8 mouse cellular contexts compared by ENCODE assay signal in the genomic region with DNA sequence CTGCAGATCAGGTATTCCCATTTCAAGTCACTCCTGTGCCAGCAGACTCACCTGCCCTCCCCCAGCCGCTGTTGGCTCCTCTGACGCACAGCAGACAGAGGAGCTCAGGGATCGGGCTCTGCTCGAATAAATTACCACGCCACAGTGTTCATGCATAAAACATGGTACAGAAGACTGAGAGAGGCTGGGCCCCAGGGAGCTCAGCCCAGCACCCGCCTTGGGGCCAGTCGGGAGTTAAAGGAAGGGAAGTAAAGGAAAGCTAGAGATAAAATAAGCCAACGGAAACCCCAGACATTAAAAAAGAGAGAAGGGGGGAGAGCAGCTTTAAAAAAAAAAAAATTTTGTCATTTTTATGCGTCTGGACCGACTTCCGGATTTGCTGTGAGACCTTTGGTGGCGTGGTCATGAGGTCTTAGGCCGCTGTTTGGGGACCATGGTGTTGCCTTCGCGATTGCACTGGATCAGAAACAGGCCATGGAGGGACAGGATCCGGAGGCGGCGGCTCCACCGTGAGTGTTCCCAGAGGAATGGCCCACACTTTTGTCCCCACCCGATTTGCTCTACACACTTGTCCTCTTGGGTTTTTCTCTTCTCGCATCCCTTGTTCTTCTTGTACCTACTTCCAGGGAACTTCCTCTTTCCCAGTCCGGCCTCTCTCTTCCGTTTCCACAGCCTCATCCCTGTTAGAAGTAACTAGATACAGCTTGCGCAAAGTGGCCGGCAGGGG.
A peak's percentile ranks its signal among the peaks of the same experiment; 100 is the strongest.
DNase-seq lines count a peak whose midpoint lies in the region; ATAC-seq lines count a peak whose summit lies in the region.

No protein-coding gene starts in this region.

- peak; percentile 11 to 26 for DNase-seq in thymus, postnatal 10 days (ENCODE audit: low spot score in 2 of 2)
- no peak for DNase-seq in thymus, postnatal 0 days (ENCODE audit: low spot score)
- DNase-seq in cerebellum, postnatal 25 days, result no peak
- no peak for DNase-seq in urinary bladder, postnatal 25 days (ENCODE audit: low spot score)
- no peak for DNase-seq in Muller cell, postnatal 12 days (ENCODE audit: inconsistent ontology term)
- DNase-seq in cerebellum, adult 11 months, result no peak

- peak; percentile 90 for ATAC-seq in granulocyte monocyte progenitor cell, adult 5-6 weeks (replicated peaks; ENCODE audit: poor library complexity, severe bottlenecking)
- ATAC-seq in megakaryocyte-erythroid progenitor cell, adult 5-6 weeks (replicated peaks; ENCODE audit: low FRiP score, low TSS enrichment, poor library complexity, severe bottlenecking), result peak; percentile 41; the same call in 1 of the 2 replicates

Comparison
In these comparisons a context has a peak if more than half of its experiments do, and no peak if none do; other contexts are left out.
1. DNase-seq: peak in thymus, postnatal 10 days (2 of 2); none in thymus, postnatal 0 days (single experiment), cerebellum, postnatal 25 days (0 of 2), urinary bladder, postnatal 25 days (single experiment), Muller cell, postnatal 12 days (single experiment) and cerebellum, adult 11 months (single experiment).